Mouse (Mus musculus): ENCODE data around the gene Sox5.

Gene Sox5

DNA sequence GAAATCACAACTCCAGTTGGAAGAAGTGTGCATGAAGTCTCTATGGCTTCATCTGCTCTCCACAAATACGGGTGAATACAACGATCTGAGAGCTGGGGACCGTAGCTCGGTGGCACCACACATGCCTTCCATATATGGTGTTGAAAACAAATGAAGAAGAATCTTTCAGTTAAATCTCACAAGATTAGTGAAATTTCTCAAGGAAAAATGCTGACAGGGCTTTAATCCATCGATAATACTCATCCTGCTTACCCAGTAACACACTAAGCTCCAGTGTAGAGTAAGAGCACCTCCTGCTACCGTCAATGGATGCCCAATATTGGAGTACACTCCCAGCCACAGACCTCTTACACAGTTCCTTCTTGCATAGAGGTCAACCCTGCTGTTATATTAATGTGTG is 678.2 kb downstream of the Sox5 start:
- CTCF ChIA-PET: no interaction called here

GRCm38 (mm10) chr6:144100852-144101251 is 680.9 kb downstream of the Sox5 start:
- CTCF ChIA-PET: no interaction called here

GRCm38 (mm10) chr6:144098119-144098518 is 683.7 kb downstream of the Sox5 start:
- CTCF ChIA-PET: no interaction called here

- CTCF ChIA-PET: no interaction called here
These were observed 693.5 kb downstream of the Sox5 start for GRCm38 (mm10) chr6:144088256-144088655.

DNA sequence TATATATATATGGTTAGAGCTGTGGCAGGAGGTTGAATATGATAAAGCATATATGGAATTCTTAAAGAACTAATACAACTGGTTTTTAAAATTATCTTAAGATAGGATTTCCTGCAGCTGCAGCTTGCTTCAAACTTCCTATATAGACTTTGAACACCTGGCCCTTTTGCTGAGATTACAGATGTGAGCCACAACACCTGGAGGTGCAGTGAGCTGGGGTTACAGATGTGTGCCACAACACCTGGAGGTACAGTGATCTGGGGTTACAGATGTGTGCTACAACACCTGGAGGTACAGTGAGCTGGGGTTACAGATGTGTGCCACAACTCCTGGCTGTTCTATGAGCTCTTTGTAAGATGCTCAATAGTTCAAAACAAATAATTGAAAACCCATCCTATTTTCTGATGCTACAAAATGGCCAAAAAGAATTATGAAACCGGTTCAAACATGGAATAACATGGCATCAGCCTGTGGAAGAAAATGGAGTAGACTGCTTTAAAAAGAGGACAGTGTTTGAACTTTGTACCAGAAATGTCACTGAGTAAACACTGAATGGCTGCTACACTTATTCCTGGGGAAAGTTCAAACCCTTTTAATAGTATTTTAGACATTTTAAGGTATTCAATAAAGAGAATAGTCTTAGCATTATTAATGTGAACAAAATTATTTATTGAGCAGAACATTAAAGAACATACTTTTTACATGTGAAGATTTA is 695.5 kb downstream of the Sox5 start:
- CTCF ChIA-PET: no interaction called here

DNA sequence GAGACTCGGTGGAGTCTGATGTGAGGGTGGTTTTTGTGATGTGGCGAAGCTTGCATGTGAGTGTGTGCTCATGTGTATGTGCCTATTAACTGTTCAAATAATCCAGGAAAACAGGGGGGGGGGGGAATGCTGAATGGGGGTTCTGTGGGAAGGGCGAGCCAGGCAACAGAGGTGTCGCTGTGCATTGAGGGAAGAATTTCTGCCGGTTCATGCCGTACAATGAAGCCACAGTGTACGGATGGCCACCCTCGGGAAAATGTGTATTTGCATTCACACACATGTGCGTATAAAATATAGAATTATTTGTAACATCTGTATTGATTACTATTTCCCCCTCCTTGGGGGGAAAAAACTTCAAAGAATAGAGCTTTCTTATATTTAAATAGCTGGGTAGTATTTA is 699.5 kb downstream of the Sox5 start:
- CTCF ChIA-PET: no interaction called here

DNA sequence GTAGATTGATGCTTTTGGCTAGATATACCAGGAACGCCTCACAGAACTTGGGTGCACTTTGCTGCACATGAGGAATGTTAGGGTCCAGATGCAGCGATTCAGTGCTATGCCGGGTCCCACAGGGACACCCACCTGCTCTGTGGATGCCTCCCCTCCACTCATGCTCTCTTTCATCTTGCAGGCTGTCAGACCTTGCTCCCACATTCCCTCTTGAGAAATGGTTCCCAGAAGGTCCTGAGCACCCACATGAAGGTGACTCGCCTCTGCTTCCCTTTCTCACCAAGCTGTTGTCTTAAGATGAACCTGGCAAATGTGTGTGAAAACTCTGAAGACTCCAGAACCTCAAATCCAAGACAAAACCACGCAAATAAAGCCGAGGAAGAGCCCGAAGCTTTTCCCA is 704.0 kb downstream of the Sox5 start:
- CTCF ChIA-PET: no interaction called here

- CTCF ChIA-PET: no interaction called here
These were observed 705.4 kb downstream of the Sox5 start for GRCm38 (mm10) chr6:144076376-144076775.

GRCm38 (mm10) chr6:144075327-144075941 is 706.3 kb downstream of the Sox5 start:
- CTCF ChIA-PET: no interaction called here

- CTCF ChIA-PET: no interaction called here
These were observed 707.0 kb downstream of the Sox5 start for GRCm38 (mm10) chr6:144074826-144075225.

- CTCF ChIA-PET: no interaction called here
These were observed 711.3 kb downstream of the Sox5 start for GRCm38 (mm10) chr6:144070461-144070860.

- CTCF ChIA-PET: no interaction called here
These were observed 714.3 kb downstream of the Sox5 start for GRCm38 (mm10) chr6:144067491-144067890.

DNA sequence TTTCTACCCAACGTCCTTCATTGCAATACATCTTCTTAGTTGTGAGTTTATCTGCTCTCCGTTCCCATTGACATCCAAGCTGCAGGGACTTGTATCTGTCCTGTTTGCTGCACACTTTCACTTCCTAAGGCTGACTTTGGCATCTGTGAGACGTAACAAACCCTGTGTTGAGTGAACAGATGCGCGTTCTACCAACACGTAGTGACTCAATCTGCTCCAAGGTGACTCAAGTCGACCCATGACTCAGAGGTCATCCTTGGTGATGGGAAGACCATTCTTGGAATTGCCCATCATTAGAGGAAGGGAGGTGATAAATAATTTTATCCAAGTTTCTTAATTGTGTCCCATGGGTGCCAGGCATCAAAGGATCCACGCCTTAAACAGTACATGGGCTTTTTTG is 719.3 kb downstream of the Sox5 start:
- CTCF ChIA-PET: no interaction called here

- CTCF ChIA-PET: no interaction called here
These were observed 720.0 kb downstream of the Sox5 start for GRCm38 (mm10) chr6:144061814-144062213.

DNA sequence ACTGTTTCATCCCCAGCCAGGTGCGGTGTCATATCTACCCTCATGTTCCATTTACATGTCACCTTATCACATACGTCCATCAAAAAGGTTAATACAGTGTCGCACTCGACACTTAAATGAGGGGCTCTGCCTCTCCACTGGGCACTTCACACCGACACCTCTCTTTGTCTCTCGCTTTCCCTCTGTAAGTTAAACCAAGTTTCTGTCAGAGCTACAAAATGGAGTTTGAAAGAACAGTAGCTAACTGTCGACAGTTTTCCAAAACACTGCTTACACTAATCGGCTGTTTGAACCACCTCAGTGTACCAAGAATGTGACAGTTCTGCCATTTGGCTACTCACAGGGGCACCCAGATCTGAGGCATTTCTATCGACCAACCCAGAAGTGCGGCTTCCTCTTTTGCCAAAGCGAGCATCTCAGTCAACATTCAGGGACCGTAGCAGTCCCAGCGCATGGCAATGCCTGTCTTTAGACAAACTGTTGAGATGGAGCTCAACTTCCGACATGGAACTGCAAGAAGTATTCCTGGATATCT is 724.6 kb downstream of the Sox5 start:
- CTCF ChIA-PET: no interaction called here

- CTCF ChIA-PET: no interaction called here
These were observed 725.3 kb downstream of the Sox5 start for GRCm38 (mm10) chr6:144056252-144057097.

DNA sequence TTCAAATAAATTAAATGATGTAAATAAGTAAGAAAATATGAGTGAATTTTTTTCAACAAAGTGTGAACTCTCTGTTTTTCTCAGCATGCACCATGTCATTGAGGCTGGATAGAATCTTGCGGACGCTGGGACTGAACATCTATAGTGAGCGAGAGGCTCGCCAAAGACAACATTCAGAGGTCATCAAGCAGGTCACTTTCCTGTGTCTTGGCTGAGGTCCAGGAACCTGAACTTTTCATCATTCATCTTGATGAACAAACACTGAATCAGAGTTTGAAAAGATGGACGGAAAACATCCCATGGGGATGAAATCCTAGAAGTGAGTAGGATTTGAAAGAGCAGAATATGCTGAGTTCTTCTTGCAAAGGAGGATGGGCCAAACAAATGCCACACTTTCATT is 729.3 kb downstream of the Sox5 start:
- CTCF ChIA-PET: no interaction called here

- CTCF ChIA-PET: no interaction called here
These were observed 730.5 kb downstream of the Sox5 start for GRCm38 (mm10) chr6:144051316-144051715.

DNA sequence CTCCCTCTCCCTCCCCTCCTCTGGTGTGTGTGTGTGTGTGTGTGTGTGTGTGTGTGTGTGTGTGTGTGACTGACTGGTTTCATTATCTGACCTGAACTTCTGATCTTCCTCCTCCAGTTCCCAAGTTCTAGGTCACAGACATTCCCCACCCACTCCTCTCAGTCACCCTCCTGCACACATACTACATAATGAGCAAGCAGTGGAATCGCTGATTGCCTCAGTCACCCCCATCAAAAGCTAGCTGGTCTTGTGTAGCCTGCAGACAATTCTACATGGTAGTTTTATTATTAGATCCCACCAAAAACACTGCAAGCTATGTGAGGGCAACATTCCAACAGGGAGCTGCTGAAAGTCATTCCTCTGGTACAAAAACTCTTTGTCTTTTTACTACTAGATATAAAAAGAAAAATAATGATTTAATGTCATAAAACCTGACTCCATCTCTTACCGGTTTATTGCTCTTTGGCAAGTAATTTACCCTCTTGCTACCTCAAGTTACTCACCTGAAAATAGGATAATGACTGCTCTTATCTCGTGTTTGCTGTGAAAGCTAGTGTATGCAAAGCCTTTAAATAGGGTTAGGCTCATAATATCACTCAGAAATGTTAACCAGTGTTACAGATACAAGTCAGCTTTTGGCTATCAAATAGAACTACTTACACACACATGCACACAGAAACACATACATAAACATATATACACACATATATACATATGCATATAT is 733.4 kb downstream of the Sox5 start:
- CTCF ChIA-PET: no interaction called here

DNA sequence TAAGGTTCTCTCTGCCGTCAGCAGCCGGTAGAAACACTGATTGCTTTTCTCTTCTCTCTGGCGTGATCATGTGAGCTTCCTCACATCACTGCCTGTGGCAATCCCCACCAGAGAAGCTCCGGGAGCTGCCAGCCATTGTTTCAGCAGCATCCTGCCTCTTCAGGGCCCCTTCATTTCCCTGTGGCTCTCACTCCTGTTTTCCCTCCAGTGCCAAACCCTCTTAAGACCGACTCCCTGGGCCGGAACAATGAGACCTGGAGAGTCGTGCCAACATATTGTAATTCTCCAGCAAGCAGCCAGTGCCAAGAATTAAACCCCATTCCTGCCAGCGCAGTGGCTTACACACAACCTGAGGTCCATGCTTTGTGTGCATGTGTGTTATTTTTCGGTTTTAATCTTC is 736.3 kb downstream of the Sox5 start:
- CTCF ChIA-PET: no interaction called here

DNA sequence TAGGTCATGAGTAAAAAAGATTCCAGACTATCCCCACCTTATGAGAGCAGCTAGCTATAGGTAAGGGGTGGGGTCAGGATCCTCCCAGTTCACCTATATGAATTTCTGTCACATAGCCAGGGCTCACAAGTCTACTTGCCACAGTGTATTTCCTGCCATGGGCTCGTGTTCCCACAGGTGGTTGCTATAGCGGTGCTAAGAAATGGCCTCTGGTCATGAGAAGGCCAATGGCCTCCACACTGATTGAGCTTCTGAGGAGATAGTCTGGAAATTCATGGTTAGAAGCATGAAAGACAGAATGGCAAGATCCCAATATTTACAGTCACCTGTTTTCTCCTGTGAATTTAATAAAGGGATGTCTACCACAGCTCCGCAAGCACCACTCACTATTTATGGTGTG is 737.4 kb downstream of the Sox5 start:
- CTCF ChIA-PET: no interaction called here

DNA sequence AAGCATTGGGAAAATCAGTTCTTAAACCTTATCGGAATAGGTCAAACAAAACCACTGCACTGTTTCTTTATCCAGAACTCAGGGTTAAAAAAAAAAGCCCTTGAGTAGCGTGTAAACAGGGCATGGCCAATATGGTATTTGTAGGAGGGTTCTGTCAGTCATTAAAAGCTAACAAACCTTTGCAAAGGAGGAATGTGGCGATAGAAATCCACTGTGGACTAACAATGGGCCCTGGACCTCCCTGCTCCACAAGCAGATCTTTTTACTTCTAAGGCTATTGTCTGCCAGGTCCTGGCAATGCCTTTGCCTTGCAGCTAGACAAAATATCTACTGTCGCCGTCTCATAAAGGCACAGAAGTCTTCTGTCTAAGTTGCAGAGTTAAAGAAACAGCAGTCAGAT is 738.8 kb downstream of the Sox5 start:
- CTCF ChIA-PET: interaction anchor here (0.7 kb wide), 1 partner anchor 18 kb away, joined by 6 read pairs; no protein-coding TSS in a partner anchor
